Mouse (Mus musculus): ENCODE data around the gene Entpd3. TPM values are rescaled to one million over a fixed set of nuclear protein-coding genes. Genes with fewer than 3 reads are reported as not detected.

Entpd3 gene
- total RNA-seq, 2 experiments from 2014 or later, result not detected

GRCm38 (mm10) chr9:120577133-120577651 lies 37.6 kb downstream of the Entpd3 start:
- peak; percentile 87 for ATAC-seq (replicated peaks; ENCODE audit: poor library complexity, severe bottlenecking)

- no peak; the same call in 1 of the 2 replicates for ATAC-seq (replicated peaks; ENCODE audit: poor library complexity, severe bottlenecking)
These were observed 38.2 kb downstream of the Entpd3 start for GRCm38 (mm10) chr9:120577706-120578405.

DNA sequence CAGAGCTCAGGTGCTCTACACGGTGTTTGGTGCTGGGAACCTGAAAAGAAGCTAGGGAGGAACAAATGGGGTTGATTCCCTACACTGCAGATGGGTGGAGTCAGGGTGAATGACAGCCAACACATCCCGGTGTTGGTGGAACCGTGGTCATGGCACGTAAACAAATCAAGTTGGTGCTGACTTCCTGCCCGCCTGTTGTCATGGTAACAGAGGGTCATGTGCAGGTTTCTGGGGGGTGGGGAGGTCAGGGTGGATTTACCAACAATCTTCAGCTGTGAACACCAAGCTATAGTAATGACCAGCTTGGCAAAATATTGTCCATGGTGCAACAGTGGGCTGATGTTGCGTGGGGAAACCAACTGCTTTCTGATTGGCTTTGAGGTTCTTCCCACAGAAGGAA lies 39.1 kb downstream of the Entpd3 start:
- ATAC-seq (replicated peaks; ENCODE audit: poor library complexity, severe bottlenecking), result peak; percentile 11

DNA sequence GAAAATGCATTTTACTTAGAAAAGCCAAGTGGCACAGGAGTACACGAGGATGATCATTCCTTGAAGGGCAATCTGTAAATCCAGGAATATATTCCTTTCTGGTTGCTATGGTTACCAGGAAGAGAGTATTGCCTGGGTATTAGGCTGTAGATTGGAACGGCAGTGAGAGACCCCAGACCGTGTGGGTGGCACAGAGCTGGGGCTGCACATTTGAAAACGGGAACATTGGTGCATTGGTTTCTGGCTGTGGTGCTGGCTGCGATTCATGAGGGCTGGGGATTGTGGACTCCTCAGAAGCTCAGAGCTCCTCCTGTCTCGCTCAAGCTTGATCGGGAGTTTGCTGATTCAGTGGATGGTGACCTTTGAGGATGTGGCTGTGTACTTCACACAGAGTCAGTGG lies 40.2 kb downstream of the Entpd3 start:
- no peak for ATAC-seq (replicated peaks; ENCODE audit: poor library complexity, severe bottlenecking)

DNA sequence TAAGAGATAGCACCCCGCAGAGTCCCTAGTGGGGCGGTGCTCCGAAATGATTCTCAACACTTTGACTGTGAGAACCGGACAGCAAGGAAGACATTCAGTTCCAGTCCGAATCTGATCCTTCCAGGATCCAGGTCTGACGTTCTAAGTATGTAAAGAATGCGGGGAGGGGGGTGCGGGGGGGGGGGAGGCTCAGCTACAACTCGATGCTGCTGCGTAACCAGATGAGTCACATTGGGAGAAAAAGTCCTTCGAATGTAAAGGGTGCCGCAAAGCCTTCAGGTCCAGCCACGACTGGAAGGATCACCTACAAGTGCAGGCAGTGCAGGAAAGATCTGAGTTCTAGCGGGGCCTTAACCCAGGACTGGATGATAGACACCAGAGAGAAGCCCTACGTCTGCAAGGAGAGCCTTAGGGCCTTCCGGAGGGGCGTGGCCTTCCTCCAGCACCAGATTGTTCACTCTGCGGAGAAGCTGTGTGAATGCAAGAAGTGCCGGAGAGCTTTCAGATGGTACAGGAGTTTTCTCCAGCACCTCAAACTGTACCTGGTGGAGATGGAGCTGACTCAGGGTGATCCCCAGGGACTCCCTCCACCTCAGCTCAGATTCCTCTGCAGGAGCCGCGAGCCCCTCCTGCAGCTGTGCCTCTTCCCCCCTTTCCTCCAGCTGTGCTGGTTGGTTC lies 42.5 kb downstream of the Entpd3 start:
- peak; percentile 46 for ATAC-seq (replicated peaks; ENCODE audit: poor library complexity, severe bottlenecking)

DNA sequence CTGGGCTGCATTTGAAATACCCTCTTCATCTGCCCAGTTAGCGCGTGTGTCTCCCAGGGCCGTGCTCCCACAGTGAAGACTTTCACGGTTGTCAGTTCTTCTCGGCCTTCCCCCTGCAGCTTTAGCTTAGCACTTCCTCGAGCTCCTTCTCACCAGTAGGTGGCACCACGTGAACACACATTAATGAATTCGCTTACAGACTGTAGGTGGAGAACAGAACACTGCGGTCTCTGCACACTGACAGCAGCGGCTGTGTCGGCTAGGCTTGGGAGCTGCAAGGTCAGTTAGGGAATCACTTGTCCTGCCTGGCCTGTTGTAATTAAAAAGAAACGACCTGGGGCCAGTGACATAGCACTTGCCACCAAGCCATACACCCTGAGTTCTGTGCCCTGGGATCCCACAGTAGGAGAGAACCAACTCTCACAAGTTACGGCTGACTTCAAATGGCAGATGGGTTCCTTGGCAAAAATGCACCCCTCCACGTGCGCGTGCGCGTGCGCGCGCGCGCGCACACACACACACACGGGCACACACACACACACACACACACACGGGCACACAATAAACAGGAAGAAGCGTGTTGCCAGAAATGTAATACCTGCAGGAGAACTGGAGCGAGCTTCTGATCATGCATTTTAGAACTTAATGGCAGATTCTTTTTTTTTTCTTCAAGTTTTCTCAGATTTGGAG lies 43.1 kb downstream of the Entpd3 start:
- peak; percentile 87 for ATAC-seq (replicated peaks; ENCODE audit: poor library complexity, severe bottlenecking)

- no peak for ATAC-seq (replicated peaks; ENCODE audit: poor library complexity, severe bottlenecking)
These were observed 43.7 kb downstream of the Entpd3 start for GRCm38 (mm10) chr9:120583314-120583713.

- peak; percentile 51 for ATAC-seq (replicated peaks; ENCODE audit: poor library complexity, severe bottlenecking)
These were observed 46.9 kb downstream of the Entpd3 start for GRCm38 (mm10) chr9:120586546-120586945.

DNA sequence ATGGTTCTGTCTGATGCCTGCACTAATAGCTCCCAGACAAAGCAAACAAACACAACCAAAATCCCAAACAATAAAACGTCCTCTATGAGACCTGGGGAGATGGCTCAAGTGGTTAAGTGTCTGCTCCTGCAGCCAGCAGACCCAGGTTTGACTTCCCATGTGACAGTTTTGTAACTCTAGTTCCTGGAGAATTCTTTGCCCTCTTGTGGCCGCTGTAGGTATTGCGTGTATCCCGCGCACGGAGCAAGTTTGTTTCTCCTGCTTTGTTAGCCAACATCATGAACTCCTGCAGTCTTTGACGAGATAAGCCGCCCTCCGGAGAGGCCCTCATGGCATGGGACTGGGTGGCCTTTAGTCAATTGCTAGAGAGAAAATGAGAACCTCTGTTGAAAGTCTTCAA lies 51.9 kb downstream of the Entpd3 start:
- peak; percentile 82 for ATAC-seq (replicated peaks; ENCODE audit: poor library complexity, severe bottlenecking)

GRCm38 (mm10) chr9:120593383-120594101 lies 53.9 kb downstream of the Entpd3 start:
- ATAC-seq (replicated peaks; ENCODE audit: poor library complexity, severe bottlenecking), result no peak

DNA sequence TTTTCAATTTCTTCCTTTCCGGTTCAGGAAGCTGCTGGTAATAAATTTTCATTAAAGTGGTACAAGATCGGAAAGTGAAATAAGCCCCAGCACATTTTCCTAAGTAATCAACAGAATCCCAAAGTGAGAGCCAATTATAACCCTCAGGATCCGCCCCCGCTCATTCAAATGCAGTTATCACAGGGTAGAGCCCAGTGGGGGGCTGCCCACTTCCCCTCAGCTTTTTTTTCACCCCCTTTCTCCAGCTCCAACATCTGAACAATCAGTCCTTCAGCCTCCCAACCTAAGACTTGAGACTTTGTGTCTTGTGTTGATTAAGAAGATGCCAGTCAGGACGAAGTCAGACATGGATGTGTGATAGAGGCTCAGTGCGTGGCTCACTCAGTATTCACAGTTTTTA lies 55.2 kb downstream of the Entpd3 start:
- no peak for ATAC-seq (replicated peaks; ENCODE audit: poor library complexity, severe bottlenecking)

DNA sequence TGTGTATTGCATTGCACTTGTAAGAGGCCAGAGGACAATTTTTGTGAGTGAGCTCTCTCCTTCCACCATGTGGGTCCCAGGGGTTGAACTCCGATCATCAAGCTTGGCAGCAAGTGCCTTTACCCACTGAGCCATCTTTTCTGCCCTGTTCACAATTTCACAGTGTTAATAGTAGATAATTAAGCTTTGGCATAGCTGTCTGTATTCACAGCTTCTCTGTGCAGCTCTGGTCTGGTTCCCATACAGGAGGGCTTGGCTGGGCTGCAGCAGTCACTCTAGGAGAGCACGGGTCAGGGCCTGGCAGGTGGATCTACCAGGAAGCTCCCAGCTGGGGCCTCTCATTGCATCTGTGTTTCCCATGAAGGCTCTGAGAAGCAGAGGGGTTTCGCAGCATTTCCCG lies 55.7 kb downstream of the Entpd3 start:
- no peak for ATAC-seq (replicated peaks; ENCODE audit: poor library complexity, severe bottlenecking)

DNA sequence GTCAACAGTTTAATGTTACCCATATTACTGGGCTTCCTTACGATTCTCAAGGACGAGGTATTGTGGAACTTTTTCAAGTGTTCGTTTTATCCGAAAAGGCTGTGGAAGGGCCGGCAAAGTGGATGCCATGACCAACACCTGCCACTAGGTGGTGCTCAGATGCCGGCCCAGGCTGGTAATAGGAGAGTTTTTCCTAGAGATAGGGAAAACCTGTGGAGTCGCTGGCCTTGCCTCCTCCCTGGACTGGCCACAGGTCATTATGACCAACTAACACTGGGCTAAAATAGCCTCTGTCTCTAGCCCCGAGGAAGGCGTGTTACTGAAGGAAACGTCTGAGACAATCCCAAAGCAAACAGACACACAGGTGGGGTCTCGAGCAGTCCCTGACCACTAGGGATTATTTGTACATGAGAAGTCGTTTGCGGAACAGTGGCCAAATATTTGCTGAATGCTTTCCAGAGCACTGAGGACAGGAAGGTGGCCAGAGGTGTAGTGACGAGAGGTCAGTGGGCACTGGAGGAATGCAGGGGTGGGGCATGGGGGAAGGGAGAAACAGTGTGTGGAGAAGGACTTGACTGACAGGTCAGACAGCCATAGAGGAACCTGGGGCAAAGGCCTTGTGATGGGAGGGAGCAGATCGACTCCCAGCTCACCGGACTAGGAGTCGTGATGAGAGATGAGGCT lies 62.0 kb downstream of the Entpd3 start:
- peak; percentile 83 for ATAC-seq (replicated peaks; ENCODE audit: poor library complexity, severe bottlenecking)

- ATAC-seq (replicated peaks; ENCODE audit: poor library complexity, severe bottlenecking), result no peak
These were observed 62.7 kb downstream of the Entpd3 start for GRCm38 (mm10) chr9:120602172-120602838.

DNA sequence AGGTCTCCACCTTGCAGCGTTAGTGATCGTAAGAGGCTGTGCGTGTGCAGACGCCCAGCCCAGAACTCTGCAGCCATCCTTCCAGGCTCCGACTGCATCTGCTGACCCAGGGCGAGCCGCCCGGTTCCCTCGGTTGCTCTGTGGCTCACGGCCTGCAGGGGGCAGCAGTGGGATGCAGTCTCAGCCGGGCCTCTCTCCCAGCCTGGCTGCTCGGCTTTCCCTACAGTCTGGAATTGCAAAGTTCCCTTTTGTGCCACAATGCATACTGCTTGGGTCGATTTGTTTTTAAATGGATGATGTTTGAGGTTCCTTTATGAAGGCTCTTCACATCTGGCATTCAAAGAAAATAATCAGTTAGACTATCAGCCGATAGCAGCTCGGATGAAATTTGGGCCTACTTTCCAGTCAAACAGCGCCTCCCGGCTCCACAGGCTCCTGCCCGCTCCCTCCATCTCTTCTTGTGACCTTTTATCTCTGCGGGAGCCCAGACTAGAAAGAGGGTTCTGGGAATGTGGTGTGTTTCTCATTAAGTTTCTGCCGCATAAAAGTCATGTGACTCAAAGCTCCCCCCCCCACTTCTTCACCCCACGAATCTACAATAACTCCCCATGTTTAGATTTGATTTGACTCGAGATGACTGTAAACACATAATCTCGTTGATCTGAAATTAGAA lies 63.4 kb downstream of the Entpd3 start:
- ATAC-seq (replicated peaks; ENCODE audit: poor library complexity, severe bottlenecking), result peak; percentile 96

- no peak for ATAC-seq (replicated peaks; ENCODE audit: poor library complexity, severe bottlenecking)
These were observed 63.9 kb downstream of the Entpd3 start for GRCm38 (mm10) chr9:120603512-120603908.

DNA sequence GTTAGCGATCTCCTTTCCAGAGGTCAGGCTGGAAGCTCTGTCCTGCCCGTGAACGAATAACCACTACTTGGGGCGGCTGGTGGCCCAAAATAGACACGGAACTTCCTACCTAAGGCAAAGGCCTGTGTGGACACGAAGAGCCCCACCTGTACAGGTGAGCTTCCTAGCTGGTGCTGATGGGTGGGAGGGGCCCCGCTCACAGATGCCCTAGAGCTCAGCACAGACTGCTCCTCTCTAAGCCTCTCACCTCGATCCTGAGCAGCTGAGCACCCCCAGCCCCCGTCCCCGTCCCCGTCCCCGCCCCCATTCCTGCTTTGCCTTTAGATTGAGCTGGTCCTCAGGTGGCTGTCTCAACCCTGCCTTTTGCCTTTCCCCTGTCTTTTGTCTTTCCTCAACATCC lies 64.3 kb downstream of the Entpd3 start:
- no peak for ATAC-seq (replicated peaks; ENCODE audit: poor library complexity, severe bottlenecking)

DNA sequence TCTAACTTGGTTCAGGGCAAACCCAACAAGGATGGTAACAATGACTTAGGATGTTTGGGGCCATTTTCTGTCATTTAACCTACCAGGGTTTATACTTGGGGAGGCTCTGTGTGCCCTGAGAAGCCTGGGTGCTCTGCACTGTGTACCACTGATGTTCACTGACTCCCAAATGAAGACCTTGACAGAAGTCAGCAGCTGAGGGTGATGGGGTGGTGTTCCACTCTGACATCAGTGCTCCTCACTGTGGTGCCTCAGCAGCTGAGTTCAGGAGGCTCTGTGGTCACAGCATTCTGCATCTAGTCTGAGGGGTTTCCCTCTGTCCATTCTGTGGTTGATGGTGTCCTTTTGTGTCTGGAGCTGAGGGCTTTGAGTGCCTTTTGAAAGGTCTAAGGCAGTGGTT lies 71.4 kb downstream of the Entpd3 start:
- ATAC-seq (replicated peaks; ENCODE audit: poor library complexity, severe bottlenecking), result no peak

- no peak for ATAC-seq (replicated peaks; ENCODE audit: poor library complexity, severe bottlenecking)
These were observed 74.4 kb downstream of the Entpd3 start for GRCm38 (mm10) chr9:120614059-120614458.
